Mouse (Mus musculus) adrenal gland (tissue): Measurements from ENCODE around the gene Mtln.

Source experiments
- intact Hi-C: fragments of 180-260 bp; cut with DNase I; formaldehyde crosslinking; loops from one replicate; pipeline ENCODE4 v1.15.1; 2025

Gene Mtln

DNA sequence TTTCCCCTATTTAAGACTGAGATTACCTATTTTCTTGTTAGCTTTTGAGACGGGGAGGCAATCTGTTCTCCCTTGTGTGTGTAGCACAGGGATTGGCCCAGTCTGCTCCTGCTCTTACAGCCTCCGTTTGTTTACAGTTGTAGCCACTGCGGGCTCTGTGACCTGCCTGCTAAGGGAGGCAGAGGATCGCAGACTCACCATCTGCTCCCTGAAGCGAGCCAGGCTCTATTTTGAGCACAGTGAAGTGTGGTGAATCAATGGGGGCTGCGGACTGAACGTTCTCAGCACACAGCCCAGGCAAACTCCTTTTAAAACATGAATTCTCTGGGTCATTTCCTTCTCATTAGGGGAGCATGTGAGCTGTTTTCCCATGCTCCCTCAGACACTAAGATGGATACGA lies 35.1 kb downstream of the Mtln start:
- intact Hi-C loops, result no loop called here

DNA sequence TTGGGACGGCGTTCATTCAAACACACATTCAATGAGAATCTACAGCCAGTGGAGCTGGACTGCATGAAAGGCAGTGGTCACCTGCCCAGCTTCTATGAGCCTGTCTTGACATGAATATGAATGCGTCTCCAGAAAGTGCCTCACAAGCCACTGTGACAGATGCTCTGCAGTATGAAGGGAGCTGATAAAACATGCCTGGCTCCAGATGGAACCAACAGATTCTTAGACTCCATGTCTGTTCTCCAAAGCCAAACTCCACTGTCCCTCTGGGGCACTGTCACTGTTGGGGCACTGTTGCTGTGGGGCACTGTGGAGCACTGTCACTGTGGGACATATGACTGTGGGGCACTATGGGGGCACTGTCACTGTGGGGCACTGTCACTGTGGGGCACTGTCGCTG lies 38.2 kb downstream of the Mtln start:
- intact Hi-C loops, result no loop called here

DNA sequence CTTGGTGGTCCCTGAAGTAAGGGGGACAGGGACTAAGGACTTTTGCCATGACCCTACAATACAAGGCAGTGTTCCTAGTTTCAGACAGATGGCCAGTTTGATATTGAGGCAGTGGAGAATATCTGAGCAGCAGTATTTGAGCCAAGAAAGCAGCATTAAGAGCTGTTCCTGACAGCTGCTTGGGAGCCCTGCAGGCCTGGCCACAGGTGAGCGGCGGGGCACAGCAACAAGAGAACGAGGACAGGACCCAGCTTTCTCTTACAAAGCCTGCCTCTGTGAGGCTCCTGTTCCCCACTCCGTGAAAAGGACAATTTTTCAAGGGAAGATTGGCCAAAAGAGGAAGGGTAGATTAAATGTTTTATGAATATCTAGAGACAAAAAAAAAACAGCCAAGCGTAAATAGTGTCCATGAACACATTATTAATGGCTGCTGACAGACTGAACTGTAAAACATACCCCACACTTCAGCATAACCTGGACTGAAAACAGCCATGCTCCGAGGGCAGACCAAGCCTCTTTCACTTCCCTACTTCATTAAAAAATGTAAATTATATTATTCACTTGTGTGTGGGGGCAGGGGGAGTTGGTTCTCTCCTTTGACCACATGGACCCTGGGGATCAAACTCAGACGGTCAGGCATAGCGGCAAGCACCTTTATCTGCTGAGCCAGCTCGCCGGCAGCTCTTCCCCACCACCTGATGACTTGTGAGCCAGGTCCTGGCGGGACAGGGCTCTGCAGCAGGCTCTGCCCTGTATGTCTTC lies 40.3 kb downstream of the Mtln start:
- intact Hi-C loops, result no loop called here

GRCm38 (mm10) chr2:127749376-127749775 lies 42.9 kb downstream of the Mtln start:
- intact Hi-C loops, result no loop called here

DNA sequence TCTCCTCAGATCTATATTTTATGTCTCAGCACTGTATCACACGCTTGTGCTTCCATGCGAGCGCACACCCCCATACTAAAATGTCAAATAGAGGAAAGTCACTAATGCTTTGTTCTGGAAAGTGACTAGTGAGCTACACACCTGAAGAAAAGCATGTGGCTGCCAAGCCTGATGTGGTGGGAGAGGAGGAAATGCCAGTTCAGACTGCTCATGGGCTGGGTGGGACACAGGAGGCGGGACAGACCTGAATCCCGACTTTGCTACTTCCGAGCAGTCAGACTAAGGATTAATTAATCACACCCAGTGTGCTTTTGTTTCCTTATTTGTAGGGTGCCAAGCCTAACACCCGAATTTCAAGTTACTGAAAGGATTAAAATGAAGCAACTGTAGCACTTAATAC lies 44.0 kb downstream of the Mtln start:
- intact Hi-C loops, result no loop called here

GRCm38 (mm10) chr2:127742637-127743036 lies 49.7 kb downstream of the Mtln start:
- intact Hi-C loops, result no loop called here
